Mouse (Mus musculus): ENCODE measurements around the gene Fam169b.
"Not testable (repeated sequence)": the region's sequence is repeated elsewhere in the genome, so short reads cannot be mapped to it uniquely, and the experiment has no call there.

- not testable (repeated sequence) for TF ChIP-seq POLR2A (IDR thresholded peaks at IDR 0.05; ENCODE audit: control insufficient read depth, extremely low read depth, insufficient read depth, low read length, poor library complexity); CTCF (IDR thresholded peaks at IDR 0.05; ENCODE audit: borderline replicate concordance, control insufficient read depth, extremely low read depth, insufficient read depth, low read length, poor library complexity)
Measured at GRCm38 (mm10) chr7:68275445-68275837, 1.8 kb downstream of the Fam169b start.

All from thymus, adult 2 months (tissue).